In genomic region chr1:165967027-165967654, GRCm38 (mm10) we compare ENCODE assay signal across 8 mouse cellular contexts. TPM values are rescaled to one million over a fixed set of nuclear protein-coding genes. Genes with fewer than 3 reads are reported as not detected.
DNase-seq lines count a peak whose midpoint lies in the region; ATAC-seq and TF ChIP-seq lines count a peak whose summit lies in the region.

No protein-coding gene starts in this region.

- no peaks in the 10 kb centered on the region for H3K9me3 ChIP-seq in forebrain, embryonic 11.5 days (ENCODE audit: control insufficient read depth, low read length)
- no peaks in the 10 kb centered on the region for H3K9me3 ChIP-seq in kidney, postnatal 0 days (replicated peaks; ENCODE audit: low read length)

- WGBS in forebrain, embryonic 11.5 days = 32% methylated on average over 4 of the region's 4 CpGs
- WGBS in kidney, postnatal 0 days = 44% methylated on average over 4 of the region's 4 CpGs
- 28% methylated on average over 4 of the region's 4 CpGs for WGBS in lung, adult 2 months

- DNase-seq in heart, postnatal 10 days = peak; percentile 46 to 64
- no peak for DNase-seq in heart, adult 11 months
- DNase-seq in CD4-positive, CD25-positive, alpha-beta regulatory T cell, adult 2 months (ENCODE audit: low read depth, low spot score) = peak; percentile 79
- DNase-seq in brain, adult 2 months (ENCODE audit: low read depth, low spot score) = peak; percentile 78
- DNase-seq in forebrain, embryonic 11.5 days (ENCODE audit: low spot score) = peak; percentile 56
- DNase-seq in kidney, postnatal 0 days (ENCODE audit: low spot score) = peak; percentile 71
- DNase-seq in lung, adult 2 months = peak; percentile 20
- DNase-seq in right cerebral cortex, postnatal 25 days = peak; percentile 30

- intact Hi-C loops in heart, postnatal 10 days (cut with DNase I) = loop anchor here (1.0 to 2.0 kb wide), 5 partner anchors 9 to 192 kb away; no protein-coding TSS in a partner anchor

- no peak overlapping the region for H3K4me3 ChIP-seq in forebrain, embryonic 11.5 days (ENCODE audit: low read depth, low read length)
- no peak overlapping the region for H3K4me3 ChIP-seq in kidney, postnatal 0 days (replicated peaks; ENCODE audit: low read depth, low read length)
- H3K4me3 ChIP-seq in lung, adult 2 months (replicated peaks; ENCODE audit: extremely low read depth, low read depth, low read length) = no peak overlapping the region

- H3K9ac ChIP-seq in forebrain, embryonic 11.5 days (ENCODE audit: low read length) = no peak overlapping the region
- no peak overlapping the region for H3K9ac ChIP-seq in kidney, postnatal 0 days (ENCODE audit: low read depth, low read length)

- H3K27me3 ChIP-seq in forebrain, embryonic 11.5 days (ENCODE audit: control insufficient read depth, insufficient read depth, low read length) = no peaks in the 10 kb centered on the region
- H3K27me3 ChIP-seq in kidney, postnatal 0 days (ENCODE audit: insufficient read depth, low read length) = no peaks in the 10 kb centered on the region

- TF ChIP-seq CTCF in kidney, postnatal 0 days (IDR thresholded peaks at IDR 0.05; ENCODE audit: low read depth) = peak; percentile 87
- peak; percentile 22; the same call in 1 of the 2 replicates for TF ChIP-seq CTCF in lung, adult 2 months (IDR thresholded peaks at IDR 0.05; ENCODE audit: insufficient read depth, low read length)

- H3K27ac ChIP-seq in forebrain, embryonic 11.5 days (ENCODE audit: low read depth, low read length) = no peak overlapping the region
- no peak overlapping the region for H3K27ac ChIP-seq in kidney, postnatal 0 days

- no peak for TF ChIP-seq POLR2A in lung, adult 2 months (IDR thresholded peaks at IDR 0.05; ENCODE audit: borderline replicate concordance, extremely low read depth, low read depth, low read length)

- H3K4me1 ChIP-seq in forebrain, embryonic 11.5 days (replicated peaks; ENCODE audit: control insufficient read depth, insufficient read depth, low read length) = peaks cover 4% of the 10 kb centered on the region; the same call in 1 of the 2 replicates
- no peaks in the 10 kb centered on the region for H3K4me1 ChIP-seq in kidney, postnatal 0 days (replicated peaks; ENCODE audit: insufficient read depth, low read length)
- H3K4me1 ChIP-seq in lung, adult 2 months (ENCODE audit: control insufficient read depth, insufficient read depth, low read length) = no peaks in the 10 kb centered on the region

- no peak overlapping the region for H3K4me2 ChIP-seq in forebrain, embryonic 11.5 days (ENCODE audit: low read depth, low read length, severe bottlenecking)
- H3K4me2 ChIP-seq in kidney, postnatal 0 days (ENCODE audit: low read length) = no peak overlapping the region

- no peaks in the 10 kb centered on the region for H3K36me3 ChIP-seq in forebrain, embryonic 11.5 days (ENCODE audit: control insufficient read depth, insufficient read depth, low read length)
- H3K36me3 ChIP-seq in kidney, postnatal 0 days (ENCODE audit: insufficient read depth, low read length) = no peaks in the 10 kb centered on the region

- ATAC-seq in forebrain, embryonic 11.5 days (replicated peaks; ENCODE audit: low FRiP score) = peak; percentile 67; the same call in 1 of the 2 replicates
- ATAC-seq in kidney, postnatal 0 days (replicated peaks; ENCODE audit: low FRiP score, low read depth) = no peak

RNA-seq across cellular contexts. Expression of gene Pou2f1, which starts 35.3 kb away (rescaled TPM):
- total RNA-seq in heart, postnatal 10 days (2021) = 10 to 100 TPM; 12.0 to 16.6 TPM
- polyA plus RNA-seq in forebrain, embryonic 11.5 days (2014; fragmentation: Nextera tagmentation; extraction: Ambion mirVana) = 32.3 and 35.0 TPM in 2 replicates
- polyA plus RNA-seq in kidney, postnatal 0 days (2015; fragmentation: Nextera tagmentation; extraction: Ambion mirVana) = 11.6 and 11.7 TPM in 2 replicates
- 13.7 and 17.9 TPM in 2 replicates for polyA plus RNA-seq in lung, adult 2 months (2012; rRNA removed)
